Mouse (Mus musculus) liver, embryonic 12.5 days (tissue): ENCODE measurements around the gene Sfxn5. TPM values are rescaled to one million over a fixed set of nuclear protein-coding genes. Genes with fewer than 3 reads are reported as not detected.
A peak's percentile ranks its signal among the peaks of the same experiment; 100 is the strongest.

Source experiments
- ATAC-seq: fragments of 200-750 bp; cut with Nextera tagmentation; 2 replicates; pipeline ENCODE4 v1.8.0; 2017; ENCODE audit warnings: moderate number of reproducible peaks, mild to moderate bottlenecking, moderate library complexity
- H3K27ac ChIP-seq: fragments of 300-500 bp; sonication (generic); 2 replicates; pipeline ENCODE4 v1.5.1; 2016; ENCODE audit warnings: mild to moderate bottlenecking
- H3K27me3 ChIP-seq: fragments of 300-500 bp; sonication (generic); replicated peaks from 2 replicates; pipeline ENCODE4 v1.6.1; 2016; ENCODE audit warnings: mild to moderate bottlenecking, moderate library complexity
- H3K36me3 ChIP-seq: fragments of 300-500 bp; sonication (generic); 2 replicates; pipeline ENCODE4 v1.6.1; 2016; ENCODE audit warnings: mild to moderate bottlenecking, moderate library complexity
- H3K4me1 ChIP-seq: fragments of 300-500 bp; sonication (generic); 2 replicates; pipeline ENCODE4 v1.6.1; 2016
- H3K4me2 ChIP-seq: fragments of 300-500 bp; sonication (generic); 2 replicates; pipeline ENCODE4 v1.6.1; 2016; ENCODE audit warnings: mild to moderate bottlenecking, moderate library complexity
- H3K4me3 ChIP-seq: fragments of 300-500 bp; sonication (generic); 2 replicates; pipeline ENCODE4 v1.5.1; 2016; ENCODE audit warnings: mild to moderate bottlenecking, moderate library complexity
- H3K9ac ChIP-seq: fragments of 300-500 bp; sonication (generic); 2 replicates; pipeline ENCODE4 v1.6.1; 2016; ENCODE audit warnings: mild to moderate bottlenecking, moderate library complexity
- H3K9me3 ChIP-seq: fragments of 300-500 bp; sonication (generic); replicated peaks from 2 replicates; pipeline ENCODE4 v1.6.1; 2016; ENCODE audit warnings: mild to moderate bottlenecking, moderate library complexity
- WGBS: fragments of 180-500 bp; shearing (Covaris S2); methylation state at CpG from one replicate; pipeline ENCODE4 v1.1.7; 2016; ENCODE audit not compliant: insufficient replicate concordance; 5-methylcytosine and 5-hydroxymethylcytosine counted together
- polyA plus RNA-seq: library from polyadenylated mRNA; unstranded; fragments of >200 nt; fragmentation: Nextera tagmentation; extraction: Ambion mirVana; gene quantifications from 2 replicates; pipeline ENCODE4 v1.2.1, GENCODE M21; 2016

Sfxn5 gene
- polyA plus RNA-seq, 1 experiment from 2014 or later = 3.1 TPM

- Histone ChIP-seq H3K36me3 (no peaks in the 10 kb centered on the region), H3K27ac (no peak overlapping the region)
Observed at GRCm38 (mm10) chr6:85344929-85345328, 11.7 kb upstream of the Sfxn5 start.

DNA sequence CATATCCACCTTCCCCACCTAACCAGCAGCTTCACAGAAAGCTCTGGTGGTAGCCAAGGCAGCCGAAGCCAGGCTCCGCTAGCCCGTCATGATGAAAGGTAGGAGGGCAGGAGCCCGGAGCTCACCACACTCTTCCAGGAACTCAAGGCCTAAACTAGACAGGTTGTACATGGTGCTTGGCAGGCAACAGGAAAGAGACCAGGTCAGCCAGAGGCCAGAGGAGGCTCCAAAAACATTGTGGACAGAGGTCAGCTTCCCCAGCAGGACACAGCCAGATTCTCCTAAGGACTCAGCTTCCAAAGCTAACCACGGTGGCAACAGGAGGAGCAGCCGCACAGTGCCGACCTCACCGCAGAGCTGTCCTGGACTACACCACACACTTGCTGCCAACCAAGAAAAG lies 9.8 kb upstream of the Sfxn5 start:
- Histone ChIP-seq H3K4me2 (no peak overlapping the region), H3K27me3 (peaks cover 54% of the 10 kb centered on the region), H3K9me3 (no peaks in the 10 kb centered on the region), H3K4me3 (no peak overlapping the region), H3K9ac (no peak overlapping the region), H3K27ac (no peak overlapping the region), H3K36me3 (no peaks in the 10 kb centered on the region), H3K4me1 (no peaks in the 10 kb centered on the region)
- WGBS = 84% methylated on average over 8 of the region's 8 CpGs
- ATAC-seq = no peak

More at GRCm38 (mm10) chr6:85344929-85345328, 11.7 kb upstream of the Sfxn5 start:
- Histone ChIP-seq H3K4me2 (no peak overlapping the region), H3K9ac (no peak overlapping the region), H3K4me1 (no peaks in the 10 kb centered on the region), H3K9me3 (no peaks in the 10 kb centered on the region), H3K4me3 (no peak overlapping the region), H3K27me3 (peaks cover 54% of the 10 kb centered on the region)
- ATAC-seq = no peak

DNA sequence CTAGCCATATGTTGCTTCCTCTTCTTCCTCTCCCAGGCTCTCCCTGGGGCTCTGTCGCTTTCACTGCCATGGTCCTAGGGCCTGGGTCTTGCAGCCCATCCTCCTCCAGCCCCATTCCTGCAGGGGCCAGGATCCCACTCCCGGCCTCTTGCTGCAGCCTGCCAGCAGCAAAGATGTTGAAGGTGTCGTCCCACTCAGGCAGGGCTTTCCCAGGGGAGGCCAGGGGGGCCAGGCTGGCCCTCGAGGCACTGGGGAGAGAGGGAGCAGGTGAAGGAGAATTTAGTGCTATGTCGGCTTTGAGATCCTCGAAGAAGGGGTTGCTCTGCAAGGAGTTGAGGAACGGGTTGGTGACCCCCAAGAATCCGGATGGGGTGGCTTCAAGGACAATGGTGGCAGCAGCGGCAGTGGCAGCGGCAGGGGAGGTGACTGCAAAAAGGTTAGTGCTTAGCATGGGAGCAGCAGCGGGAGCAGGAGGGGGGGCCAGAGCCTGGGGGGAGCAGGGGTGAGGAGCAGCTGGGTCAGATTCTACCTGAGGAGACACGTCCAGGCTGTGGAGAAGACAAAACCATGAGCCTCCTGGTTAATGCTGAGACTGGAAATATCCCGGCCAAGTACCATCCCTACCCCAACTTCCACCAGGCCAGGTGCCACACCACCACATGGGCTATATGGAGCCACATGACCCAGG lies 8.7 kb upstream of the Sfxn5 start:
- H3K27ac ChIP-seq = no peak overlapping the region
- ATAC-seq = no peak
- H3K4me3 ChIP-seq = no peak overlapping the region
- 57% methylated on average over 13 of the region's 13 CpGs for WGBS
- H3K9me3 ChIP-seq = no peaks in the 10 kb centered on the region
- H3K4me2 ChIP-seq = no peak overlapping the region
- peaks cover 65% of the 10 kb centered on the region for H3K27me3 ChIP-seq
- no peak overlapping the region for H3K9ac ChIP-seq
- H3K4me1 ChIP-seq = no peaks in the 10 kb centered on the region
- H3K36me3 ChIP-seq = no peaks in the 10 kb centered on the region

- no peak overlapping the region for H3K27ac ChIP-seq
- no peaks in the 10 kb centered on the region for H3K9me3 ChIP-seq
- H3K4me3 ChIP-seq = no peak overlapping the region
- H3K27me3 ChIP-seq = peaks cover 78% of the 10 kb centered on the region
- WGBS = 55% methylated on average over 12 of the region's 12 CpGs
- no peak for ATAC-seq
- H3K9ac ChIP-seq = no peak overlapping the region
- no peak overlapping the region for H3K4me2 ChIP-seq
- H3K36me3 ChIP-seq = no peaks in the 10 kb centered on the region
- no peaks in the 10 kb centered on the region for H3K4me1 ChIP-seq
Observed at GRCm38 (mm10) chr6:85340184-85340583, 7.0 kb upstream of the Sfxn5 start.

- Histone ChIP-seq H3K4me1 (no peaks in the 10 kb centered on the region), H3K27ac (no peak overlapping the region), H3K4me3 (no peak overlapping the region), H3K36me3 (no peaks in the 10 kb centered on the region), H3K4me2 (no peak overlapping the region), H3K9me3 (no peaks in the 10 kb centered on the region), H3K27me3 (peaks cover 78% of the 10 kb centered on the region), H3K9ac (no peak overlapping the region)
- WGBS = 48% methylated on average over 1 of the region's 1 CpGs
- no peak for ATAC-seq
Observed at GRCm38 (mm10) chr6:85339273-85339901, 6.2 kb upstream of the Sfxn5 start.

GRCm38 (mm10) chr6:85336944-85337343 lies 3.7 kb upstream of the Sfxn5 start:
- Histone ChIP-seq H3K9me3 (no peaks in the 10 kb centered on the region), H3K27ac (no peak overlapping the region), H3K9ac (no peak overlapping the region), H3K4me3 (no peak overlapping the region), H3K4me1 (peaks cover 7% of the 10 kb centered on the region), H3K27me3 (peaks cover 66% of the 10 kb centered on the region), H3K4me2 (no peak overlapping the region), H3K36me3 (no peaks in the 10 kb centered on the region)
- 79% methylated on average over 9 of the region's 9 CpGs for WGBS
- ATAC-seq = no peak

GRCm38 (mm10) chr6:85335352-85335751 lies 2.1 kb upstream of the Sfxn5 start:
- H3K27me3 ChIP-seq = peaks cover 63% of the 10 kb centered on the region
- WGBS = 51% methylated on average over 3 of the region's 3 CpGs
- no peak for ATAC-seq
- H3K36me3 ChIP-seq = no peaks in the 10 kb centered on the region
- no peak overlapping the region for H3K9ac ChIP-seq
- no peak overlapping the region for H3K4me2 ChIP-seq
- no peak overlapping the region for H3K27ac ChIP-seq
- peaks cover 15% of the 10 kb centered on the region for H3K4me1 ChIP-seq
- H3K9me3 ChIP-seq = no peaks in the 10 kb centered on the region
- H3K4me3 ChIP-seq = no peak overlapping the region

DNA sequence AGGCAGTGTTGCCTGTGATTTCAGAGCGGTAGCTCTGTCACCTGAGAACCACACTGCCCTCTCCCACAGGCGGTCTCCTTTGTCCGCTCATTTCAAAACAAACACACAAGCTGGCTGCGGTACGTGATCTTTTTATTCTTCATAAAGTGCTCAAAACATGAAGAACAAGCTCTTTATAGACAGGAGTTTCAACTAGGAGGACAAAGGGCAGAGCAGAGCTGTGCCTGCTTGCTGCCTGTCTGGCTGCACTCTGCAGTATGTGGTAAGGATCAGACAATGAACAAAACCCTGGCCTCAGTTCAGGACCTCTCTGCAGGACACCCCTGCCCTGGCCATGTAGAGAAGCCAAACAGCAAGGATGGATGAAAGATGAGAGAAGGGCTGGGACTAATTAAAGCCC lies 1.6 kb upstream of the Sfxn5 start:
- Histone ChIP-seq H3K4me1 (peaks cover 15% of the 10 kb centered on the region), H3K4me2 (no peak overlapping the region), H3K4me3 (no peak overlapping the region), H3K36me3 (no peaks in the 10 kb centered on the region), H3K9me3 (no peaks in the 10 kb centered on the region), H3K9ac (no peak overlapping the region), H3K27ac (no peak overlapping the region), H3K27me3 (peaks cover 58% of the 10 kb centered on the region)
- no peak for ATAC-seq
- WGBS = 72% methylated on average over 5 of the region's 5 CpGs

GRCm38 (mm10) chr6:85334251-85334650 lies 1.0 kb upstream of the Sfxn5 start:
- no peaks in the 10 kb centered on the region for H3K9me3 ChIP-seq
- H3K27me3 ChIP-seq = peaks cover 57% of the 10 kb centered on the region
- ATAC-seq = no peak
- no peak overlapping the region for H3K9ac ChIP-seq
- H3K4me1 ChIP-seq = peaks cover 15% of the 10 kb centered on the region
- H3K4me2 ChIP-seq = peak overlapping the region; percentile 89
- H3K27ac ChIP-seq = no peak overlapping the region
- H3K4me3 ChIP-seq = no peak overlapping the region
- no peaks in the 10 kb centered on the region for H3K36me3 ChIP-seq

GRCm38 (mm10) chr6:85333732-85334131 lies 510 bp upstream of the Sfxn5 start:
- peak; percentile 1 for ATAC-seq
- Histone ChIP-seq H3K4me1 (peaks cover 15% of the 10 kb centered on the region), H3K27ac (no peak overlapping the region), H3K4me2 (peak overlapping the region; percentile 89), H3K9ac (peak overlapping the region; percentile 67), H3K9me3 (no peaks in the 10 kb centered on the region), H3K27me3 (peaks cover 57% of the 10 kb centered on the region), H3K36me3 (no peaks in the 10 kb centered on the region), H3K4me3 (peak overlapping the region; percentile 62)
- WGBS = 3% methylated on average over 13 of the region's 13 CpGs

- peak; percentile 43 for ATAC-seq
- H3K4me2 ChIP-seq = peak overlapping the region; percentile 89
- no peak overlapping the region for H3K27ac ChIP-seq
- no peaks in the 10 kb centered on the region for H3K36me3 ChIP-seq
- peaks cover 15% of the 10 kb centered on the region for H3K4me1 ChIP-seq
- peaks cover 49% of the 10 kb centered on the region for H3K27me3 ChIP-seq
- under 1% methylated on average over 41 of the region's 41 CpGs for WGBS
- peak overlapping the region; percentile 67 for H3K9ac ChIP-seq
- no peaks in the 10 kb centered on the region for H3K9me3 ChIP-seq
- H3K4me3 ChIP-seq = peak overlapping the region; percentile 62
Observed at GRCm38 (mm10) chr6:85332351-85332999, 747 bp downstream of the Sfxn5 start.

DNA sequence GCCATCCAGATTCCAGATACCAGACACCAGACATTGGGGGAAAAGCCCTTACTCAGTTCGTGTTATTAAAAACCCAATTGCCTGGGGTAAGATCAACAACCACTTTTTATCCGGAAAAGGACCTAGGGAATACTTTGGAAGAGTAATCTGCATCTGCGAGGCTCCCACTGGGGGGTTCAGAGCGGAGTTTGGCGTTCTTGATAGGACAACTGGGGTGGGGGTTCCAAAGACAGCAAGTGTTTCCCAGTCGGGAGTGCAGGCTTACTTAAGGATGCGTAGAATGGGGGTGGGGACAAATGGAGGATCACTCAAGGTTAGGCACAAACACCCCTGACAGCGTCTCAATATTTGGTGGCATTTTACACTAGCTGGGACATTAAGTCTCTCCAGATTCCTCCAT lies 1.5 kb downstream of the Sfxn5 start:
- no peak overlapping the region for H3K27ac ChIP-seq
- ATAC-seq = no peak
- 34% methylated on average over 8 of the region's 8 CpGs for WGBS
- H3K9ac ChIP-seq = no peak overlapping the region
- H3K9me3 ChIP-seq = no peaks in the 10 kb centered on the region
- H3K4me1 ChIP-seq = peaks cover 15% of the 10 kb centered on the region
- H3K36me3 ChIP-seq = no peaks in the 10 kb centered on the region
- peaks cover 42% of the 10 kb centered on the region for H3K27me3 ChIP-seq
- peak overlapping the region; percentile 89 for H3K4me2 ChIP-seq
- H3K4me3 ChIP-seq = peak overlapping the region; percentile 62; the same call in 1 of the 2 replicates
